Mouse (Mus musculus) liver, embryonic 11.5 days (tissue): ENCODE data around the gene Uso1. TPM values are rescaled to one million over a fixed set of nuclear protein-coding genes. Genes with fewer than 3 reads are reported as not detected.

ENCODE experiments used
- ATAC-seq: fragments of 200-750 bp; cut with Nextera tagmentation; replicated peaks from 2 replicates; pipeline ENCODE4 v1.8.0; 2017; ENCODE audit warnings: moderate number of reproducible peaks, mild to moderate bottlenecking, moderate TSS enrichment, moderate library complexity; ENCODE audit not compliant: low FRiP score
- DNase-seq: peaks from one replicate; pipeline ENCODE4 v3.0.0-alpha.2; 2017; ENCODE audit warnings: low spot score
- H3K27ac ChIP-seq: fragments of 300-500 bp; sonication (generic); 2 replicates; pipeline ENCODE4 v1.5.1; 2014; ENCODE audit warnings: mild to moderate bottlenecking, low read depth, low read length, control low read depth
- H3K27me3 ChIP-seq: fragments of 300-500 bp; sonication (generic); replicated peaks from 2 replicates; pipeline ENCODE4 v1.6.1; 2014; ENCODE audit warnings: low read length, mixed read lengths; ENCODE audit not compliant: control insufficient read depth, insufficient read depth
- H3K36me3 ChIP-seq: fragments of 300-500 bp; sonication (generic); 2 replicates; pipeline ENCODE4 v1.6.1; 2014; ENCODE audit warnings: mild to moderate bottlenecking, low read length, moderate library complexity, mixed read lengths; ENCODE audit not compliant: control insufficient read depth, insufficient read depth
- H3K4me1 ChIP-seq: fragments of 300-500 bp; sonication (generic); replicated peaks from 2 replicates; pipeline ENCODE4 v1.6.1; 2014; ENCODE audit warnings: low read length, mixed read lengths; ENCODE audit not compliant: control insufficient read depth, insufficient read depth
- H3K4me2 ChIP-seq: fragments of 300-500 bp; sonication (generic); 2 replicates; pipeline ENCODE4 v1.6.1; 2014; ENCODE audit warnings: mild to moderate bottlenecking, control low read depth, moderate library complexity
- H3K4me3 ChIP-seq: fragments of 300-500 bp; sonication (generic); 2 replicates; pipeline ENCODE4 v1.5.1; 2014; ENCODE audit warnings: low read depth, low read length, control low read depth
- H3K9ac ChIP-seq: fragments of 300-500 bp; sonication (generic); 2 replicates; pipeline ENCODE4 v1.6.1; 2014; ENCODE audit warnings: low read depth, low read length, control low read depth
- H3K9me3 ChIP-seq: fragments of 300-500 bp; sonication (generic); 2 replicates; pipeline ENCODE4 v1.6.1; 2016; ENCODE audit warnings: low read length, inconsistent platforms, mixed read lengths; ENCODE audit not compliant: control insufficient read depth
- WGBS: fragments of 180-500 bp; shearing (Covaris S2); extraction: QIAGEN DNeasy Blood & Tissue Kit; methylation state at CpG from one replicate; pipeline ENCODE4 v1.1.7; 2014; 5-methylcytosine and 5-hydroxymethylcytosine counted together
- polyA plus RNA-seq: library from polyadenylated mRNA; unstranded; fragments of >200 nt; fragmentation: Nextera tagmentation; extraction: Ambion mirVana; gene quantifications from 2 replicates; pipeline ENCODE4 v1.2.1, GENCODE M21; 2014

Uso1 gene
- polyA plus RNA-seq, 1 experiment from 2014 or later, result 26.9 TPM

- no peak overlapping the region for H3K27ac ChIP-seq
- peaks cover 15% of the 10 kb centered on the region for H3K4me1 ChIP-seq
- H3K4me2 ChIP-seq, result no peak overlapping the region
- 58% methylated on average over 2 of the region's 2 CpGs for WGBS
- no peaks in the 10 kb centered on the region for H3K9me3 ChIP-seq
- DNase-seq (no peak), ATAC-seq (peak; percentile 70; the same call in 1 of the 2 replicates)
- no peak overlapping the region for H3K9ac ChIP-seq
- no peak overlapping the region for H3K4me3 ChIP-seq
- no peaks in the 10 kb centered on the region for H3K36me3 ChIP-seq
- 0 out of 2 replicates have a peak, but pooled peaks cover 4% of the 10 kb centered on the region for H3K27me3 ChIP-seq
Measured at GRCm38 (mm10) chr5:92114939-92115338, 22.8 kb upstream of the Uso1 start.

- WGBS, result 48% methylated on average over 12 of the region's 12 CpGs
- Histone ChIP-seq H3K9ac (no peak overlapping the region), H3K4me3 (no peak overlapping the region), H3K27me3 (no peaks in the 10 kb centered on the region), H3K9me3 (no peaks in the 10 kb centered on the region), H3K4me2 (no peak overlapping the region), H3K4me1 (peaks cover 15% of the 10 kb centered on the region), H3K27ac (no peak overlapping the region), H3K36me3 (no peaks in the 10 kb centered on the region)
- DNase-seq (peak; percentile 45), ATAC-seq (peak; percentile 33)
Measured at GRCm38 (mm10) chr5:92117823-92118403, 19.8 kb upstream of the Uso1 start.

GRCm38 (mm10) chr5:92121636-92122035 lies 16.1 kb upstream of the Uso1 start:
- Histone ChIP-seq H3K9me3 (no peaks in the 10 kb centered on the region), H3K27ac (no peak overlapping the region), H3K27me3 (no peaks in the 10 kb centered on the region), H3K4me2 (no peak overlapping the region), H3K4me3 (no peak overlapping the region), H3K36me3 (no peaks in the 10 kb centered on the region), H3K4me1 (peaks cover 5% of the 10 kb centered on the region), H3K9ac (no peak overlapping the region)
- ATAC-seq, result no peak
- 79% methylated on average over 4 of the region's 4 CpGs for WGBS
- no peak for DNase-seq

- ATAC-seq (no peak), DNase-seq (no peak)
- WGBS, result 92% methylated on average over 3 of the region's 3 CpGs
- Histone ChIP-seq H3K36me3 (no peaks in the 10 kb centered on the region), H3K4me3 (no peak overlapping the region), H3K9ac (no peak overlapping the region), H3K9me3 (no peaks in the 10 kb centered on the region), H3K27ac (no peak overlapping the region), H3K4me1 (peaks cover 17% of the 10 kb centered on the region), H3K27me3 (no peaks in the 10 kb centered on the region), H3K4me2 (no peak overlapping the region)
Measured at GRCm38 (mm10) chr5:92125446-92125845, 12.3 kb upstream of the Uso1 start.

GRCm38 (mm10) chr5:92127141-92127625 lies 10.6 kb upstream of the Uso1 start:
- Histone ChIP-seq H3K36me3 (no peaks in the 10 kb centered on the region), H3K4me2 (peak overlapping the region; percentile 64), H3K9ac (peak overlapping the region; percentile 68), H3K27ac (peak overlapping the region; percentile 94), H3K4me1 (peaks cover 17% of the 10 kb centered on the region), H3K27me3 (no peaks in the 10 kb centered on the region), H3K9me3 (no peaks in the 10 kb centered on the region), H3K4me3 (peak overlapping the region; percentile 46)
- WGBS, result 43% methylated on average over 9 of the region's 9 CpGs
- ATAC-seq (peak; percentile 78), DNase-seq (peak; percentile 49)

- Histone ChIP-seq H3K9ac (peak overlapping the region; percentile 68), H3K4me2 (peak overlapping the region; percentile 64), H3K36me3 (no peaks in the 10 kb centered on the region), H3K4me1 (peaks cover 17% of the 10 kb centered on the region), H3K4me3 (peak overlapping the region; percentile 46), H3K27ac (peak overlapping the region; percentile 94), H3K9me3 (no peaks in the 10 kb centered on the region), H3K27me3 (no peaks in the 10 kb centered on the region)
- WGBS, result 84% methylated on average over 10 of the region's 10 CpGs
- ATAC-seq (no peak), DNase-seq (no peak)
Measured at GRCm38 (mm10) chr5:92127751-92128150, 10.0 kb upstream of the Uso1 start.

GRCm38 (mm10) chr5:92128570-92128969 lies 9.2 kb upstream of the Uso1 start:
- Histone ChIP-seq H3K4me3 (peak overlapping the region; percentile 46), H3K27ac (peak overlapping the region; percentile 94), H3K4me1 (peaks cover 21% of the 10 kb centered on the region), H3K9me3 (no peaks in the 10 kb centered on the region), H3K36me3 (no peaks in the 10 kb centered on the region), H3K9ac (peak overlapping the region; percentile 68), H3K27me3 (no peaks in the 10 kb centered on the region), H3K4me2 (peak overlapping the region; percentile 71)
- peak; percentile 72 for DNase-seq
- ATAC-seq, result peak; percentile 91
- 10% methylated on average over 8 of the region's 8 CpGs for WGBS

GRCm38 (mm10) chr5:92129321-92129768 lies 8.4 kb upstream of the Uso1 start:
- peak overlapping the region; percentile 41 for H3K4me3 ChIP-seq
- no peaks in the 10 kb centered on the region for H3K9me3 ChIP-seq
- 71% methylated on average over 1 of the region's 1 CpGs for WGBS
- peak overlapping the region; percentile 71 for H3K4me2 ChIP-seq
- H3K9ac ChIP-seq, result peak overlapping the region; percentile 68
- no peaks in the 10 kb centered on the region for H3K36me3 ChIP-seq
- peak overlapping the region; percentile 93 for H3K27ac ChIP-seq
- peaks cover 21% of the 10 kb centered on the region for H3K4me1 ChIP-seq
- H3K27me3 ChIP-seq, result no peaks in the 10 kb centered on the region
- DNase-seq (no peak), ATAC-seq (0 out of 2 replicates have a peak, but pooled peaks have one; percentile 10)
